Mouse (Mus musculus) lung, postnatal 4 days (tissue): Measurements from ENCODE around the gene Ccpg1.

Source experiments
- DNase-seq, 2 experiments: peaks; one replicate each; pipeline ENCODE4 v3.0.0; 2021

Gene Ccpg1

DNA sequence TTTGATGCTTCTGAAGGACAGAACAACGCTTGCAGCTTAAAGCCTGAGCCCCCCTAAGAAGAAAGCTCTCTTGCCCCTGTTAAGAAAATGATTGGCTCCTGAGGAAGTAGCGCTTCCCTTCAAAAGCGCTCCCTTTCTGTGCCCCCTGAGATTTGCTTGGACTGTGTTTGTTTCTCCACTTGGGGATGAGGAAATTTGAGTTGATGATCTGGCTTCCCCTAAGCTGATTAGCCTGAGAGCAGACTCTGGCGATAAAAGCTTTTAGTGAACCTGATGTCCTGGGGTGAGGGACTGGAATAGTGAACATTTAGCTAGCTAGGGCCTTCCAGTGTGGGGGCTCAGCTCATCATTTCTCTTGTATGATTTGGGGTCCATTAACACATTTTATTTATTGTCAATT is 63.7 kb downstream of the Ccpg1 start:
- no peak for DNase-seq

DNA sequence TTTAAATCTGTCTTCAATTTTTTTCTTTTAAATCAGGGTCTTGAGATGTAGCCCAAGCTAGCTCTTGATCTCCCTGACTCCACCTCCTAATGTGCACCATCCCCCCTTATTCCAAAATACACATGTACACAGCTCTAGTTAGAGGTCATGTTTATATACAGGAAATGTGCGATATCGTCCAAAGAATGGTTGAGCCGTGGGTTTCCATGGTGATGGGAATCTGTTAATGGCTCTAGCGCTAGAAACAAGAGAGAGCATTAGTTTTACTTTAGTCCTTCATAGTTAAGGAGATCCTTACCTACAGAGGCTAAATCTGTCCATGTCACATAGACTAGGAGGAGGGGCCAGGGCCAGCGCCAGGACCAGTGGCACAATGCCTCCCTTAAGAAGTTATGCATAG is 64.6 kb downstream of the Ccpg1 start:
- DNase-seq, result no peak

DNA sequence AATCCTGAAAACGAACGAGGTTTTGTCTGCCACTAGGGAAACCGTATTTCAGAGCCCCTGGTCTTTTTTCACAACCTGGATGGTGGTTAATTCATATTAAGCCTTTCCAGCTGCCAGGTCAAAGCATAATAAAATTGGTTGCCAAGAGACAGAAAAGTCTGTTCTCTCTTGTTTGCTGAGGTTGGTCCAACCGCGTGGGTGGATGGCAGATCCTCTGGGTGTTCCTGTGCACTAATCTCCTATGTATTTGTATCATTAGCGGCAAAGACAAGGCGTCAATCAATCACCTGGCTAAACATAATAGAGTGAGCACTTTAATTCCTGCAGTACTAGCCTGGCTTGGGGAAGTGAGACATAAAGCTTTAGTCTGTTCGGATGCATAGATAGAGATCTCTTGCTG is 65.4 kb downstream of the Ccpg1 start:
- no peak for DNase-seq

GRCm38 (mm10) chr9:73055441-73055911 is 70.2 kb downstream of the Ccpg1 start:
- no peak for DNase-seq

- no peak for DNase-seq
Measured at GRCm38 (mm10) chr9:73059224-73059623, 74.0 kb downstream of the Ccpg1 start.

GRCm38 (mm10) chr9:73063621-73064290 is 78.5 kb downstream of the Ccpg1 start:
- no peak for DNase-seq
